Mouse (Mus musculus) spleen, adult 2 months (tissue): ENCODE data around the gene 4933417A18Rik.

Experiments used
- CTCF ChIP-seq: fragments of 200-500 bp; IDR thresholded peaks from 2 replicates; pipeline ENCODE4 v1.5.1; 2011; ENCODE audit warnings: mild to moderate bottlenecking, inconsistent platforms; ENCODE audit not compliant: insufficient read depth, insufficient read length, insufficient replicate concordance; ENCODE audit errors: extremely low read depth
- POLR2A ChIP-seq: fragments of 200-500 bp; IDR thresholded peaks from 2 replicates; pipeline ENCODE4 v1.6.1; 2011; ENCODE audit warnings: low read depth, low read length, inconsistent platforms

GRCm38 (mm10) chr13:34963511-34964397 lies 39.5 kb downstream of the 4933417A18Rik start, which contains the start of gene Eci3:
- TF ChIP-seq POLR2A (no peak), CTCF (no peak)
